Mouse (Mus musculus) urinary bladder, postnatal 25 days (tissue): ENCODE results near the gene Olfr492.

ENCODE experiments used
- DNase-seq: peaks from one replicate; pipeline ENCODE4 v3.0.0; 2022; ENCODE audit warnings: low spot score

Olfr492 gene

GRCm38 (mm10) chr7:108323574-108323973, at the start of gene Olfr492:
Gene Olfr492 (minus strand): TSS chr7:108323674.
- no peak for DNase-seq

- DNase-seq = no peak
These were observed 41.6 kb upstream of the Olfr492 start, which contains the start of gene Olfr494 for GRCm38 (mm10) chr7:108365035-108365434. Gene Olfr494 (plus strand): TSS chr7:108365335.

- DNase-seq = no peak
These were observed 23.4 kb upstream of the Olfr492 start, which contains the start of gene Olfr493 for GRCm38 (mm10) chr7:108346879-108347278. Gene Olfr493 (minus strand): TSS chr7:108346979.

GRCm38 (mm10) chr7:108313151-108313550, 10.3 kb downstream of the Olfr492 start, which contains the start of gene Olfr491:
Gene Olfr491 (plus strand): TSS chr7:108313451.
- DNase-seq = no peak

GRCm38 (mm10) chr7:108288834-108289233, 34.6 kb downstream of the Olfr492 start, which contains the start of gene Olfr490:
Gene Olfr490 (minus strand): TSS chr7:108288934.
- DNase-seq = no peak
